Mouse (Mus musculus): ENCODE measurements around the gene Igsf9. TPM values are rescaled to one million over a fixed set of nuclear protein-coding genes. Genes with fewer than 3 reads are reported as not detected.

Gene Igsf9
- polyA plus RNA-seq, 1 experiment from 2014 or later = 13.8 TPM

GRCm38 (mm10) chr1:172496030-172496429, 14.4 kb downstream of the Igsf9 start:
- Histone ChIP-seq H3K27ac (ENCODE audit: low read depth, low read length) (no peak overlapping the region), H3K27me3 (replicated peaks; ENCODE audit: control insufficient read depth, insufficient read depth, low read length) (peaks cover 3% of the 10 kb centered on the region; the same call in 1 of the 2 replicates), H3K9ac (ENCODE audit: low read depth, low read length) (no peak overlapping the region), H3K9me3 (ENCODE audit: control insufficient read depth, low read length) (no peaks in the 10 kb centered on the region), H3K4me2 (no peak overlapping the region), H3K36me3 (ENCODE audit: control insufficient read depth, insufficient read depth, low read length) (no peaks in the 10 kb centered on the region), H3K4me1 (replicated peaks; ENCODE audit: control insufficient read depth, insufficient read depth, low read length) (0 out of 2 replicates have a peak, but pooled peaks cover 2% of the 10 kb centered on the region), H3K4me3 (ENCODE audit: low read depth, low read length) (no peak overlapping the region)
- no peak for ATAC-seq (replicated peaks; ENCODE audit: low FRiP score)
- DNase-seq (ENCODE audit: low spot score) = no peak
- WGBS = 65% methylated on average over 16 of the region's 17 CpGs

- H3K9me3 ChIP-seq (ENCODE audit: control insufficient read depth, low read length) = no peaks in the 10 kb centered on the region
- 60% methylated on average over 10 of the region's 10 CpGs for WGBS
- no peak overlapping the region for H3K4me3 ChIP-seq (ENCODE audit: low read depth, low read length)
- no peak overlapping the region for H3K4me2 ChIP-seq
- no peak overlapping the region for H3K27ac ChIP-seq (ENCODE audit: low read depth, low read length)
- ATAC-seq (replicated peaks; ENCODE audit: low FRiP score) (no peak), DNase-seq (ENCODE audit: low spot score) (no peak)
- no peaks in the 10 kb centered on the region for H3K36me3 ChIP-seq (ENCODE audit: control insufficient read depth, insufficient read depth, low read length)
- H3K4me1 ChIP-seq (replicated peaks; ENCODE audit: control insufficient read depth, insufficient read depth, low read length) = peaks cover 12% of the 10 kb centered on the region
- peaks cover 3% of the 10 kb centered on the region; the same call in 1 of the 2 replicates for H3K27me3 ChIP-seq (replicated peaks; ENCODE audit: control insufficient read depth, insufficient read depth, low read length)
- H3K9ac ChIP-seq (ENCODE audit: low read depth, low read length) = no peak overlapping the region
Observed at GRCm38 (mm10) chr1:172497428-172497827, 15.8 kb downstream of the Igsf9 start.

GRCm38 (mm10) chr1:172499765-172500441, 18.3 kb downstream of the Igsf9 start, which contains the start of gene Tagln2:
TSS of gene Tagln2 (plus strand) at chr1:172500047.
- ATAC-seq (replicated peaks; ENCODE audit: low FRiP score) (peak; percentile 61), DNase-seq (ENCODE audit: low spot score) (peak; percentile 81)
- 1% methylated on average over 30 of the region's 30 CpGs for WGBS
- H3K4me3 ChIP-seq (ENCODE audit: low read depth, low read length) = peak within 1 kb of the TSS; percentile 65
- H3K4me1 ChIP-seq (replicated peaks; ENCODE audit: control insufficient read depth, insufficient read depth, low read length) = peaks cover 34% of the 10 kb centered on the region
- H3K36me3 ChIP-seq (ENCODE audit: control insufficient read depth, insufficient read depth, low read length) = no peaks in the 10 kb centered on the region
- peaks cover 3% of the 10 kb centered on the region; the same call in 1 of the 2 replicates for H3K27me3 ChIP-seq (replicated peaks; ENCODE audit: control insufficient read depth, insufficient read depth, low read length)
- peak within 1 kb of the TSS; percentile 76 for H3K4me2 ChIP-seq
- H3K9ac ChIP-seq (ENCODE audit: low read depth, low read length) = peak within 1 kb of the TSS; percentile 81
- no peaks in the 10 kb centered on the region for H3K9me3 ChIP-seq (ENCODE audit: control insufficient read depth, low read length)
- H3K27ac ChIP-seq (ENCODE audit: low read depth, low read length) = peak within 1 kb of the TSS; percentile 78

- peak; percentile 51 for ATAC-seq (replicated peaks; ENCODE audit: low FRiP score)
- H3K4me1 ChIP-seq (replicated peaks; ENCODE audit: control insufficient read depth, insufficient read depth, low read length) = peaks cover 36% of the 10 kb centered on the region
- under 1% methylated on average over 56 of the region's 56 CpGs for WGBS
- H3K4me2 ChIP-seq = peak overlapping the region; percentile 76
- H3K9ac ChIP-seq (ENCODE audit: low read depth, low read length) = peak overlapping the region; percentile 81
- H3K36me3 ChIP-seq (ENCODE audit: control insufficient read depth, insufficient read depth, low read length) = peaks cover 3% of the 10 kb centered on the region
- H3K27me3 ChIP-seq (replicated peaks; ENCODE audit: control insufficient read depth, insufficient read depth, low read length) = 0 out of 2 replicates have a peak, but pooled peaks cover 3% of the 10 kb centered on the region
- no peaks in the 10 kb centered on the region for H3K9me3 ChIP-seq (ENCODE audit: control insufficient read depth, low read length)
- peak overlapping the region; percentile 78 for H3K27ac ChIP-seq (ENCODE audit: low read depth, low read length)
- peak overlapping the region; percentile 65 for H3K4me3 ChIP-seq (ENCODE audit: low read depth, low read length)
- peak; percentile 81 for DNase-seq (ENCODE audit: low spot score)
Observed at GRCm38 (mm10) chr1:172500451-172501370, 19.1 kb downstream of the Igsf9 start.

GRCm38 (mm10) chr1:172501371-172502144, 20.0 kb downstream of the Igsf9 start:
- Histone ChIP-seq H3K36me3 (ENCODE audit: control insufficient read depth, insufficient read depth, low read length) (peaks cover 12% of the 10 kb centered on the region), H3K9ac (ENCODE audit: low read depth, low read length) (peak overlapping the region; percentile 81), H3K4me2 (peak overlapping the region; percentile 76), H3K27me3 (replicated peaks; ENCODE audit: control insufficient read depth, insufficient read depth, low read length) (0 out of 2 replicates have a peak, but pooled peaks cover 3% of the 10 kb centered on the region), H3K27ac (ENCODE audit: low read depth, low read length) (peak overlapping the region; percentile 78), H3K4me1 (replicated peaks; ENCODE audit: control insufficient read depth, insufficient read depth, low read length) (peaks cover 38% of the 10 kb centered on the region), H3K4me3 (ENCODE audit: low read depth, low read length) (peak overlapping the region; percentile 65), H3K9me3 (ENCODE audit: control insufficient read depth, low read length) (no peaks in the 10 kb centered on the region)
- ATAC-seq (replicated peaks; ENCODE audit: low FRiP score) = peak; percentile 38
- peak; percentile 67 for DNase-seq (ENCODE audit: low spot score)
- WGBS = 17% methylated on average over 13 of the region's 13 CpGs

GRCm38 (mm10) chr1:172502145-172503110, 20.8 kb downstream of the Igsf9 start:
- H3K4me2 ChIP-seq = peak overlapping the region; percentile 76
- peaks cover 39% of the 10 kb centered on the region for H3K4me1 ChIP-seq (replicated peaks; ENCODE audit: control insufficient read depth, insufficient read depth, low read length)
- H3K4me3 ChIP-seq (ENCODE audit: low read depth, low read length) = peak overlapping the region; percentile 65
- H3K27ac ChIP-seq (ENCODE audit: low read depth, low read length) = peak overlapping the region; percentile 78
- DNase-seq (ENCODE audit: low spot score) (no peak), ATAC-seq (replicated peaks; ENCODE audit: low FRiP score) (0 out of 2 replicates have a peak, but pooled peaks have one; percentile 2)
- H3K9ac ChIP-seq (ENCODE audit: low read depth, low read length) = peak overlapping the region; percentile 81
- H3K36me3 ChIP-seq (ENCODE audit: control insufficient read depth, insufficient read depth, low read length) = peaks cover 17% of the 10 kb centered on the region
- WGBS = 19% methylated on average over 13 of the region's 13 CpGs
- H3K9me3 ChIP-seq (ENCODE audit: control insufficient read depth, low read length) = no peaks in the 10 kb centered on the region
- no peaks in the 10 kb centered on the region for H3K27me3 ChIP-seq (replicated peaks; ENCODE audit: control insufficient read depth, insufficient read depth, low read length)

GRCm38 (mm10) chr1:172503111-172503997, 21.8 kb downstream of the Igsf9 start:
- H3K4me1 ChIP-seq (replicated peaks; ENCODE audit: control insufficient read depth, insufficient read depth, low read length) = peaks cover 47% of the 10 kb centered on the region
- ATAC-seq (replicated peaks; ENCODE audit: low FRiP score) (no peak), DNase-seq (ENCODE audit: low spot score) (no peak)
- no peaks in the 10 kb centered on the region for H3K27me3 ChIP-seq (replicated peaks; ENCODE audit: control insufficient read depth, insufficient read depth, low read length)
- H3K27ac ChIP-seq (ENCODE audit: low read depth, low read length) = peak overlapping the region; percentile 78
- peaks cover 17% of the 10 kb centered on the region for H3K36me3 ChIP-seq (ENCODE audit: control insufficient read depth, insufficient read depth, low read length)
- peak overlapping the region; percentile 10; the same call in 1 of the 2 replicates for H3K9ac ChIP-seq (ENCODE audit: low read depth, low read length)
- peak overlapping the region; percentile 76 for H3K4me2 ChIP-seq
- WGBS = 35% methylated on average over 14 of the region's 14 CpGs
- no peaks in the 10 kb centered on the region for H3K9me3 ChIP-seq (ENCODE audit: control insufficient read depth, low read length)
- H3K4me3 ChIP-seq (ENCODE audit: low read depth, low read length) = peak overlapping the region; percentile 65
